Mouse (Mus musculus) neural tube, embryonic 12.5 days (tissue): ENCODE measurements at regions not wholly inside any gene's neighbourhood (a gene's known extent, or its start where the extent isn't known, plus 50 kb on each side); places are given as distances from the start of the nearest gene placed in this dataset.

ENCODE experiments used
- ATAC-seq: fragments of 200-750 bp; cut with Nextera tagmentation; 2 replicates; pipeline ENCODE4 v1.8.0; 2017; ENCODE audit warnings: low read depth, mild to moderate bottlenecking, moderate TSS enrichment, moderate library complexity; ENCODE audit not compliant: low FRiP score
- H3K27ac ChIP-seq: fragments of 300-500 bp; sonication (generic); 2 replicates; pipeline ENCODE4 v1.5.1; 2016
- H3K27me3 ChIP-seq: fragments of 300-500 bp; sonication (generic); replicated peaks from 2 replicates; pipeline ENCODE4 v1.6.1; 2016; ENCODE audit warnings: mild to moderate bottlenecking
- H3K36me3 ChIP-seq: fragments of 300-500 bp; sonication (generic); 2 replicates; pipeline ENCODE4 v1.6.1; 2016; ENCODE audit warnings: mild to moderate bottlenecking
- H3K4me1 ChIP-seq: fragments of 300-500 bp; sonication (generic); 2 replicates; pipeline ENCODE4 v1.6.1; 2016
- H3K4me2 ChIP-seq: fragments of 300-500 bp; sonication (generic); replicated peaks from 2 replicates; pipeline ENCODE4 v1.6.1; 2016; ENCODE audit warnings: mild to moderate bottlenecking
- H3K4me3 ChIP-seq: fragments of 300-500 bp; sonication (generic); 2 replicates; pipeline ENCODE4 v1.5.1; 2016
- H3K9ac ChIP-seq: fragments of 300-500 bp; sonication (generic); 2 replicates; pipeline ENCODE4 v1.6.1; 2016; ENCODE audit warnings: mild to moderate bottlenecking
- H3K9me3 ChIP-seq: fragments of 300-500 bp; sonication (generic); 2 replicates; pipeline ENCODE4 v1.6.1; 2016; ENCODE audit warnings: mild to moderate bottlenecking
- WGBS: fragments of 180-500 bp; shearing (Covaris S2); methylation state at CpG from one replicate; pipeline ENCODE4 v1.1.7; 2016; 5-methylcytosine and 5-hydroxymethylcytosine counted together

DNA sequence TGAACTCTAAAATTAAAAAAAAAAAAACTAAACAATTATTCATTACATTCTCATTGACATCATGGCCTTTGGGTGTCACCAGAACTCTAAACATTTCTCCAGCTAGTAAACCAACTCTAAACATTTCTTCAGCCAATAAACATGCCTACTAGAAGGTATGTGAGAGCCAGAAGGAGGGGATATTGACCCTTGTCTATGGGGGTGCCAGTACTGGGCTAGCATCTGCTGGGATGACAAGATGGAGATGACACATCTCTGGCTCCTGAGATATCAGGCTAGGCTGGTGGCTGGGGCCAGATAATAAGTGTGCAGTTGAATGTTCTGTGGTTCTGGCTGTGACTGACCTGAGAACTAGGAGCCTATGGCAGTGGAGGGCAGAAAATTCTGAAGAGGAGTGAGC lies 144.6 kb downstream of the Tmem38b start:
- Histone ChIP-seq H3K27me3 (no peaks in the 10 kb centered on the region), H3K9me3 (peaks cover 5% of the 10 kb centered on the region), H3K27ac (no peak overlapping the region), H3K9ac (no peak overlapping the region), H3K4me2 (no peak overlapping the region), H3K36me3 (no peaks in the 10 kb centered on the region), H3K4me3 (no peak overlapping the region), H3K4me1 (no peaks in the 10 kb centered on the region)
- no peak for ATAC-seq

DNA sequence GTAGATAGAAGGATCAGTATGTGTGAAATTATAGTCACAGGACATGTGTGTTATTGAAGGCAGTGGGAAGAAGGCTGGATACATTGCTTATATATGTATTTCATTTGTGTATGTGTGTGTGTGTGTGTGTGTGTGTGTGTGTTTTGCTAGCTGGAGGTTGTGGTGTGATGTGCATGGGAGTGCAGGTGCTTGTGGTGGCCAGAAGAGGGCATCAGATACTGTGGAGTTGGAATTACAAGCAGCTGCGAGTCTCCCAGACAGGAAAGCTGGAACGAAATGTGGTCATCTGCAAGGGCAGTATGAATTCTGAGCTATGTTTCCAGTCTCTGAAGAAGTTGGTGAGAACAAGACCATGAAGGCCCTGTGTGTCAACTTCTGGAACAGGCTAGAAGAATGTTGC lies 145.1 kb downstream of the Tmem38b start:
- H3K4me3 ChIP-seq: no peak overlapping the region
- 87% methylated on average over 2 of the region's 2 CpGs for WGBS
- H3K36me3 ChIP-seq: no peaks in the 10 kb centered on the region
- H3K9me3 ChIP-seq: peaks cover 5% of the 10 kb centered on the region
- H3K4me2 ChIP-seq: no peak overlapping the region
- no peak for ATAC-seq
- no peaks in the 10 kb centered on the region for H3K4me1 ChIP-seq
- H3K27ac ChIP-seq: no peak overlapping the region
- no peak overlapping the region for H3K9ac ChIP-seq
- H3K27me3 ChIP-seq: no peaks in the 10 kb centered on the region

DNA sequence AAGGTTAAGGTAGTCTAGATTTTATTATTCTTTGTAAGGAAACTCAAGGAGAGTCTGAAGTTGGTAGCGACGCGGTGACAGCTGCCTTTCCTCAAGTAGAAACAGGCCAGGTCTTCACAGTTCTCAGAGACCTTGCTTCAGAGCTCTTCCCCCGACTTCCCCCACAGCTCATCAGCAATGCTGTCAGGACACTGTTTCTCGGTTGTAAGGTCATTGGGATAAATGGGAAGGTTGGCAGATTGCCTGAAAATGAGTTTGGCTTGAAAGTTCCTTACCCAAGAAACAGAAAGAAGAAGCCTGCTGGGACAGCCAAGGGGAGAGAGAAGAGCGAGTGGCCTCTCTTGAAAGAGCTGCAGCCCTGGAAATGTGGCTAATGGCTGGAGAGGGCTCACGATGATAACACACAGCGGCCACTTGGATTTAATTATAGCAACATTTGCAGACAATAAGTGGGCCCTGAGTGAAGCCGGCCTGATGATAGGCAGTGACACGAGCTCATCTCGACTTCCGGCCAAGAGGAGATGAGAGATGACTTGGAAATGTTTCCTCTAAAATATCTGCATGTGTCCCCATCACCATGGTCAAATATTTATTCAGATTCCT lies 150.3 kb downstream of the Tmem38b start:
- Histone ChIP-seq H3K36me3 (no peaks in the 10 kb centered on the region), H3K4me3 (no peak overlapping the region), H3K4me1 (no peaks in the 10 kb centered on the region), H3K9me3 (no peaks in the 10 kb centered on the region), H3K9ac (no peak overlapping the region), H3K27me3 (no peaks in the 10 kb centered on the region), H3K27ac (no peak overlapping the region), H3K4me2 (no peak overlapping the region)
- ATAC-seq: no peak
- 87% methylated on average over 12 of the region's 12 CpGs for WGBS

DNA sequence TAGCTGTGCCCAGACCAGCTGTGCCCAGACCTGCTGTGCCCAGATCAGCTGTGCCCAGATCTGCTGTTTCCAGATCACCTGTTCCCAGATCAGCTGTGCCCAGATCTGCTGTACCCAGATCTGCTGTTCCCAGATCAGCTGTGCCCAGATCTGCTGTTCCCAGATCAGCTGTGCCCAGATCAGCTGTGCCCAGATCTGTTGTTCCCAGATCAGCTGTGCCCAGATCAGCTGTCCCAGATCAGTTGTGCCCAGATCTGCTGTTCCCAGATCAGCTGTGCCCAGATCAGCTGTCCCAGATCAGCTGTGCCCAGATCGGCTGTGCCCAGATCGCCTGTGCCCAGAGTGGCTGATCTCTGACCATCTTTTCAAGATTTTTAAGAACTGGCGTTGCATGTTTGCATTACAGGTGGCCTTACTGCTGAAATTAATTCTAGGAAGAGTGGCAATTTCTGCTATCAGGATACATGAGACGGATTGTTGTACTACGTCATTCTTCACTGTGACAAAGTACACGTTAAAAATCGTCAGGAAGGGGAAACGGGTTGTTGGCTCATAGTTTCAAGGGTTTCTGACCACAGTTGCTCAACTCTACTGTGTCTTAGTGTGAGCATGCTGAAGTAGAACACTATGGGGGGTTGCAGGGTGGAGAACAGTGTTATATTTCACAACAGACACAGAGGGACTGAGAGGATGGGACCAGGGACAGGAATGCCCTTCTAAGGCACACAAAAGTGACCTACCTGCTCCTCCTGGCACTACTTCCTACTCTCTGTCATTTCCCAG lies 160.9 kb downstream of the Tmem38b start:
- no peak for ATAC-seq
- WGBS: 90% methylated on average over 8 of the region's 8 CpGs
- H3K36me3 ChIP-seq: no peaks in the 10 kb centered on the region

GRCm38 (mm10) chr4:53987536-53987935 lies 161.7 kb downstream of the Tmem38b start:
- no peaks in the 10 kb centered on the region for H3K9me3 ChIP-seq
- no peak overlapping the region for H3K4me3 ChIP-seq
- H3K36me3 ChIP-seq: no peaks in the 10 kb centered on the region
- ATAC-seq: no peak
- H3K27ac ChIP-seq: no peak overlapping the region
- H3K4me2 ChIP-seq: no peak overlapping the region
- no peak overlapping the region for H3K9ac ChIP-seq
- no peaks in the 10 kb centered on the region for H3K4me1 ChIP-seq
- WGBS: 88% methylated on average over 11 of the region's 11 CpGs
- no peaks in the 10 kb centered on the region for H3K27me3 ChIP-seq

More for the DNA sequence above, 160.9 kb downstream of the Tmem38b start:
- Histone ChIP-seq H3K4me3 (no peak overlapping the region), H3K9ac (no peak overlapping the region), H3K9me3 (no peaks in the 10 kb centered on the region), H3K27ac (no peak overlapping the region), H3K4me2 (no peak overlapping the region), H3K4me1 (no peaks in the 10 kb centered on the region), H3K27me3 (no peaks in the 10 kb centered on the region)

DNA sequence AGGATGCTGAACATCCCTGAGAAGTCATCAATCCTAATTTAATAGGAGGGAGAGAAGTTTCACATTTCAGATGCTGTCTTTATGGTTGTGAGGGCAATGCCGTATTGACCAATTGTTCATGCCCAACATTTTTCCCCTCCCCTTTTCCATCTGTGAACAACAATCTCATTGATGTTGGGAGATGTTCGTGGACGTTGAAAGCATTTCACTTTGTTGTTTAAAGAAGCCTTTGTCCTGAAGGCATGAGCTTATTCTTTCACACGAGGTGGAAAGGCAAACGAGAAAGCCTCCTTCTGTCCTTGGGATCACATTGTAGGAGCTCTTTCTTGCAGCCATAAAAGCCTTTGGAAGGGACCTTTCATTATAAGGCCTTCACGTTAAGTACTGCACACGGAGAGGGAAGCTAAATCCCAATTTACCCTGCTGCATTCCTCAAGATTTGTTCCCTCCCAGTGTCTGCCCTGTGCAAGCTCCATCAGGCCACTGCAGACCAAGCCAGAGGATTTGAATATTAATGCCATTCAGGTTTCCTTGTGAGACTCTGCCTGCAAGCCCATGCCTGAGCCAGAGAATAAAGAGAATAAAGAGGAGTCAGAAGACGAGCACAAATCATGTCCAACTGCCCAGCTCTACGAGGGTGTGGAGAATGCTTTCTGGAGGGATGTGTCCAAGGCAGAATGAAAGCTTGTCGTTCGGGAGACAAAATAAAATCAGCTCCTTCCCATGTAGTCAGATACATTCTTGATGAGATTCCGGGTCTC lies 195.4 kb downstream of the Tmem38b start:
- Histone ChIP-seq H3K9me3 (no peaks in the 10 kb centered on the region), H3K36me3 (no peaks in the 10 kb centered on the region), H3K9ac (0 out of 2 replicates have a peak overlapping the region, but pooled peaks have one; percentile 6), H3K4me1 (peaks cover 9% of the 10 kb centered on the region), H3K27ac (peak overlapping the region; percentile 51; the same call in 1 of the 2 replicates), H3K27me3 (no peaks in the 10 kb centered on the region), H3K4me2 (peak overlapping the region; percentile 12), H3K4me3 (no peak overlapping the region)
- peak; percentile 84 for ATAC-seq
- WGBS: 12% methylated on average over 12 of the region's 12 CpGs

DNA sequence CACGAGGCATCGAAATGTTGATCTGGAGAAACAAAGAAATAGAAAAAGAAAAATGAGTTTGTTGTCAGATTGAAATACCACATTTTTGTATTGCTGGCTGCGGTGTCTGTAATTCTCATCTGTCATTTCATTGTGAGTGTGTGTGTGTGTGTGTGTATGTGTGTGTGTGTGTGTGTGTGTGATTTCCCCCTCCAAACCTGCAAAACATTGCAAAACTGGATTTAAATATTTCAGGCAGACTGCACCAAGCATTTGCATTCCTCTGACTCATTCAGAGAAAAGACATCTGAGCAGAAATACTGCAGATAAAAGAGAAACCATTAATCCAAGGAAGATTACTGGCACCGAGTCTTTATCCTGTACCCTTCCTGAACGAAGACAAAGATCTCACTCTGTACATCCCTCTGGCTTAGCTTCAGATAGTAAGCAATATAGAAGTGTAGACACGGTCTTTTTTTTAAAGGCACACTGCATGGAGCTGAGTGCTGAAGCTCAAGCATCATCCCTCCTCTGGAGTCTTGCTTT lies 196.1 kb downstream of the Tmem38b start:
- no peaks in the 10 kb centered on the region for H3K27me3 ChIP-seq
- peak overlapping the region; percentile 12 for H3K4me2 ChIP-seq
- no peaks in the 10 kb centered on the region for H3K9me3 ChIP-seq
- no peak overlapping the region for H3K4me3 ChIP-seq
- H3K27ac ChIP-seq: peak overlapping the region; percentile 51; the same call in 1 of the 2 replicates
- H3K9ac ChIP-seq: no peak overlapping the region
- WGBS: 23% methylated on average over 6 of the region's 6 CpGs
- ATAC-seq: peak; percentile 49
- peaks cover 9% of the 10 kb centered on the region for H3K4me1 ChIP-seq
- no peaks in the 10 kb centered on the region for H3K36me3 ChIP-seq

GRCm38 (mm10) chr4:54026919-54027318 lies 201.1 kb downstream of the Tmem38b start:
- Histone ChIP-seq H3K4me1 (peaks cover 33% of the 10 kb centered on the region), H3K4me3 (no peak overlapping the region), H3K4me2 (no peak overlapping the region), H3K27me3 (no peaks in the 10 kb centered on the region), H3K36me3 (no peaks in the 10 kb centered on the region), H3K27ac (no peak overlapping the region), H3K9ac (no peak overlapping the region), H3K9me3 (no peaks in the 10 kb centered on the region)
- no peak for ATAC-seq
- 86% methylated on average over 3 of the region's 3 CpGs for WGBS

DNA sequence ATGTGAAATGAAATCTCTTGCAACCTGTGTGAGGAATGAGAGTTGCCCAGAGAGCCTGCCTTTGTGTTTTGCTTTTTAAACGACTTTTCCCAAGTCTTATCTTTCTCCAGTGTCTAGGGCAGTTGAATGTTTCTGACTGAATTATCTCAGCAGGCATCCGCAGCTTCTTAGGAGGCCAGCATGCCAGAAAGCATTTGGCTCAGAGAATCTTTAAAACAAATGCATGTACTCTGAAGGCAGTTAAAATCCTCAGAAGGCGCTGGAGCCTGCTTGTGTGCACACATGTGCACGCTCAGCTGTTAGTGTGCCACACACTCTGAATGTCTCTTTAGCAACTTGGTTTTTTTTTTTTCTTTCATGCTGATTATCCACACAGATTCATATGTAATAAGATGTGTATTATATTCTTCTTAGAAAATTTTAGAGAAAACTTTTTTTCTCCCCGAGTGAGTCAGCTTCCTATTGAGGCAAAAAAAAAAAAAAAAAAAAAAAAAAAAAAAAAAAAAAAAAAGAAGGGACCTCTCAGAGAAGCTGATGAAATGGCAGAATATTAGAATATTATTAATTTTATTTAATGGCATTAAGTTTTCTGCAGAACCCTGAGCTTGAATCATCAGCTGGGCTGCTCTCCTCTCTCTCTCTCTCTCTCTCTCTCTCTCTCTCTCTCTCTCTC lies 201.9 kb downstream of the Tmem38b start:
- Histone ChIP-seq H3K4me2 (no peak overlapping the region), H3K4me1 (peaks cover 37% of the 10 kb centered on the region), H3K9ac (no peak overlapping the region), H3K36me3 (no peaks in the 10 kb centered on the region), H3K27ac (no peak overlapping the region), H3K27me3 (no peaks in the 10 kb centered on the region), H3K9me3 (no peaks in the 10 kb centered on the region), H3K4me3 (no peak overlapping the region)
- ATAC-seq: no peak
- WGBS: 19% methylated on average over 5 of the region's 5 CpGs

- H3K9me3 ChIP-seq: no peaks in the 10 kb centered on the region
- 60% methylated on average over 14 of the region's 14 CpGs for WGBS
- no peak overlapping the region for H3K4me2 ChIP-seq
- H3K27me3 ChIP-seq: no peaks in the 10 kb centered on the region
- ATAC-seq: no peak
- H3K4me3 ChIP-seq: no peak overlapping the region
- no peak overlapping the region for H3K27ac ChIP-seq
- H3K9ac ChIP-seq: no peak overlapping the region
- no peaks in the 10 kb centered on the region for H3K36me3 ChIP-seq
- no peaks in the 10 kb centered on the region for H3K4me1 ChIP-seq
Measured at GRCm38 (mm10) chr4:54045258-54046029, 219.6 kb downstream of the Tmem38b start.

- Histone ChIP-seq H3K4me1 (no peaks in the 10 kb centered on the region; the same call in 1 of the 2 replicates), H3K4me3 (no peak overlapping the region), H3K9ac (no peak overlapping the region), H3K27ac (no peak overlapping the region), H3K9me3 (no peaks in the 10 kb centered on the region), H3K4me2 (no peak overlapping the region), H3K36me3 (no peaks in the 10 kb centered on the region), H3K27me3 (no peaks in the 10 kb centered on the region)
- WGBS: 95% methylated on average over 4 of the region's 4 CpGs
- no peak for ATAC-seq
Measured at GRCm38 (mm10) chr4:54064331-54064730, 238.5 kb downstream of the Tmem38b start.
